Mouse (Mus musculus): ENCODE data around the gene Irf1.

The Irf1 gene

DNA sequence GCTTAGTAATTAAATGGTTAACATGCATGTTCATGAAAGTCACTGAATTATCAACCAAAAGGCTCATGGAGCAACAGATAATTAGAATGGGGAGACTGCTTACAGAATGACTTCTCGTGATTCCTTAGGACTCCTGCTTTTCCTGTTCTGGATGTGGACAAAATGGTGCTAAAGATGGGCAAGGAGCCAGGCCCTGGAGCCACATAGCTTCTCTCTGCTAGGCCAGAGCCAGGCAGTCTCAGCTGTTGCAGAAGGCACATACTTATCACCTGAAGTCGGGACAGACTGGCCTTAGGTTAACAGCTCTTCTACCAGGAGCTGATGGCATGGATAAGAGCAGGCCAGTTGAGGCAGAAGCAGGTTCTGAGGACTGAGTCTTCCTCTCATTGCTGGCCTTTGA, 40.9 kb downstream of the Irf1 start:
- DNase-seq (ENCODE audit: low read depth, low spot score): no peak

DNA sequence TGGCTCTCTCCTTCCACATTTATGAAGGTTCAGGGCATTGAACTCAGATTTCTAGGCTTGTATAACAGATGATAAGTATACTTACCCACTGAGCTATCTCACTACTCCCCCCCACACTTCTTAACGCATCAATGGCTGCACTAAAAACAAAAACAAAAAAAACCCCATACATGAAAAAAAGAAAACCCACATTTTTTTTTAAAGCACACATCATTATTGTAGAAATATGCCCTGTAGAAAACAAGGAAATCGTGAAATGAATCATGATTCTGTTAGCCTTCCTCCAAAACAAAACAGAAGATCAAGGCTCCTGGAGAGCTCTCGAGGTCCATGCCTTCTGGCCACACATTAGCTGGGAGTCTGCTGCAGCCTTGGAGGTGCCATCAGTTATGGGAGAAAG, 41.5 kb downstream of the Irf1 start:
- no peak for DNase-seq (ENCODE audit: low read depth, low spot score)

DNA sequence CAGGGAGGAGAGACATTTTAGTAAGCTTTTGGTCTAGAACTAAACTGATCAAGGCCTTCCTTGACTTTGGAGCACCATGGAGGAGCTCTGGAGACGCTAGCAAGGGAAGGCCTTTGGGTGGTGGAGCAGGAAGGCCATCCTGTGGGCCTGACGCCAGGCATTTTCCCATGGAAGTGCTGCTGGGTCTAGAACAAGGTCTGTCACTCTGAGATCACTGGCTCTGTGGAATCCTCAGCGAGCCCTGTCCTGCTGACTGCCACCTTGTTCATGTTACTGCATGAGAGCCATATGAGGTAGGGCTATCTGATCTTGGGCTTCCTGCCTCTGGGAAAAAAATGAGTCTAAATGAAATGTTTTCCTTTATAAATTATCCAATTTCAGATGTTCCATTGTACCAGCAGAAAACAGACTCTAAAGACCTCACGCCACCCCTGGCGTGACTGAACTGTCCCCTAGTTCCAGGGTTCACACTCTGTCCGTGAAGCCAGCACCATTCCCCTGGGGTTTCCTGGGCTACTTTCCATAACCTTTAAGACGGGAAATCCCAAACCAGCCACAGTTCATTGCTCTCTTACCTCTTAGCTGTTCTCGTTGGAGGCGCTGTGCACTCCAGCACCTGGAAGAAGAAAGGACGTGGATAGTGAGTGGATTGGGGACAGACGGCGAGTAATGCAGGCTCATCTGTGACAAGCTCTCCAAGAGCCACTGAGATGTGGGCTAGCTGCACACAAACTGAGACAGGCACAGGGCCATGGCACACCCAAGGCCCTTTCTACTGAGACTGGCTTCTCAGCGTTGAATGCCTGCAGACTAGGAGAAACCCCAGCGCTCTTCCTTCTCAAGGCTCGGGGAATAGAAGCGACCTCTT, 43.4 kb downstream of the Irf1 start:
- DNase-seq (ENCODE audit: low read depth, low spot score): no peak

DNA sequence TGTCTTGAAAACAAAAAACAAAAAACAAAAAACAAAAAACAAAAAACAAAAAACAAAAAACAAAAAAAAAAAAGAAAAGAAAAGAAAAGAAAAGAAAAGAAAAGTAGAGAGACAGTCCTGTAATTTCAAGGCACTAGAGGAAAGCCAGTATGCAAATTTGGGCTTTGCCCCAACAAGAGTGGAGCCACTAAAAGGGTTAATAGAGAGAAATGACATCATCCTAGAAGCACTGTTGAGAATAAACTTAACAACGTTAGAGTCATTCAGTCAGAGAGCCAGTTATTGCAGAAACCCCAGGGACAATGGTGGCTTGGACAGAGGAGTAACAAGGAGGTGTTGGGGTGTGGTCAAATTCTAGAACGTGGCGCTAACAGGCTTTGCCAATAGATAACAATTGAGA, 45.0 kb downstream of the Irf1 start:
- no peak for DNase-seq (ENCODE audit: low read depth, low spot score)

DNA sequence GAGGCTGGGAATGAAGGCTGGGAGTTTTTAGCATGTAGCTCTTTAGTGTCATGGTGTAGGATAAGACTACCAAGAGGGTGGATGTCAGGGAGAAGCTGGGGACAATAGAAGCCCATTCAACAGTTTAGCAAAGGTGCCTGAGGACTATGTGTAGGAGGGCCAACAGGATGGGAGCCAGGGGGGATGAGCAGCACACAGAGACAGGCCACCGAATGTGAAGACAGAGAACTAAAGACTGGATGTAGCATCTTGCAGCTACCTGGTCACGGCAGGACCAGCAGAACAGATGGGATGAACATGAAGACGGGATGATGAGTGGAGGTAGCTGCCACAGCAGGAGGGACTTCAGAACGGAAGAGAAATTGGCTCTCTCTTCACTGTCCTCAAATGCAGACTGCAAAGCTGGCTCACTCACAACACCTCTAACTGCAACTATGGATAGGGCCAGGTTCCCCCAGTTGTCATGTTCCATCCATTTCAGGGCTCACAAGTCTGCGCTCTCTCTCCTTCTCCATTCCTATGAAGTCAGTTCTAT, 47.1 kb downstream of the Irf1 start:
- no peak for DNase-seq (ENCODE audit: low read depth, low spot score)

DNA sequence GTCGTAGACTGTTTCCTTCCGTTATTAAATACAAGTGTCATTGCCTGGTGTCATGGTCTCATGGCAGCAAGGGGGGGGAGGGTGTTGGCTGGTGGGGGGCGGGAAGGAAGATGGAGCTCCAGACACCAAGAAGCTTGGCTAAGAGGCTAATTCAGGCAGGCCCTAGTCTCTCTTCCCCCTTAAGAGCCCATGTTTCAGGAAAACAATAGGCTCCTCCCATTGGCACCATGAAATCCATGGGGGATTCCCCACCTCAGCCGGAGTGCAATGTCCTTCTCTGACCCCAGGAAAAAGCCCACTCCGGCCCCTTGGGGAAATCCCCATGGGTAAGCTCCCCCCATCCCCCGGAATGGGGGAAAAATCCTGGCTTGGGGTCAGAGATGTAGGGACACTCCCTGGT, 49.0 kb downstream of the Irf1 start:
- DNase-seq (ENCODE audit: low read depth, low spot score): no peak

DNA sequence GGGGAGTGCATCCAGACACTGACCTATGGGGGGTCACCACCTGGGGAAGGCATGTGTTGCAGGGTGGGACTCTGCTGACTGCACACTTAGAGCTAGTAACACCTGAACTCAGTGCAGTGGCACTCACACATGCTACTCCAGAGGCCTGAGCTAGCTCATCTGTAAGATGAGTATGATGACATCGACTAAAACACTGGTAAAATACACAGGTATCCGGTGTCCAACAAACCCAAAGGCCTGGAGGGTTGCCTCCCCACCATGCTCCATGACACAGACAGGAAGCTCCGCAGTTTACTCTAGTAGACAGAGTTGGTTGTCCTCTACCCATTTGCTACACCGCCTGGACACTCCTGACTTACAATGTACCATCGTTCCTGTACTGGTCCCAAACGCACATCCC, 49.7 kb downstream of the Irf1 start:
- no peak for DNase-seq (ENCODE audit: low read depth, low spot score)

DNA sequence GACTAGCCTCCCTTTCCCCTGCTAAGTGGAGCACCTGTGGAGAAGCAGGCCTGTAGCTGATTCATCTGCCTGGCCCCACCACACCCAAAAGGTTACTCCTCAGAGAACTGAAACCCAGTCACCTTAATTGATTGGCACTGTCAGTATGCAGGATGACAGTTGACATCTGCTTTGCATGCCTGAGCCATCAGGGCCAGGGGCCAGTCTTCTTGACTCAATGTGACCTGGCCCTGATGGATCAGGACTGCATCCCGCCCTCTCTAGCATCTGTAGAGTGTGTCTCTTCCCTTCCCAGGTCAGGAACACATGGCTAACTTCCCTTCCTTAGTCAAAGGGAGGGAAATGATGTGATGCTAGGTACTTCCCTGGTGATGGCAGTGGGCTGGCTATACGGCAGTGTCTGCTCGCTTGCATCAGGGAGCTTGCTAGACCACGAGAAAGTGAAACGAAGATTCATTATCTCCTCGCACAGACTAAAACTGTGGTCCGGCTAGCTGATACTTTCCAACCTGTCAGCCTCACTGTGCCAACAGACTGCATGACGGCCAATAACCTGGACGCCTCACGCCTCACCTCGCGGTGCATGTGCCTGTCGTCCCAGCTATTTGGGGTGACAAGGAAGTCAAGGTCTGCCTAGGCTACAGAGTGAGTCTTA, 50.8 kb downstream of the Irf1 start:
- no peak for DNase-seq (ENCODE audit: low read depth, low spot score)

DNA sequence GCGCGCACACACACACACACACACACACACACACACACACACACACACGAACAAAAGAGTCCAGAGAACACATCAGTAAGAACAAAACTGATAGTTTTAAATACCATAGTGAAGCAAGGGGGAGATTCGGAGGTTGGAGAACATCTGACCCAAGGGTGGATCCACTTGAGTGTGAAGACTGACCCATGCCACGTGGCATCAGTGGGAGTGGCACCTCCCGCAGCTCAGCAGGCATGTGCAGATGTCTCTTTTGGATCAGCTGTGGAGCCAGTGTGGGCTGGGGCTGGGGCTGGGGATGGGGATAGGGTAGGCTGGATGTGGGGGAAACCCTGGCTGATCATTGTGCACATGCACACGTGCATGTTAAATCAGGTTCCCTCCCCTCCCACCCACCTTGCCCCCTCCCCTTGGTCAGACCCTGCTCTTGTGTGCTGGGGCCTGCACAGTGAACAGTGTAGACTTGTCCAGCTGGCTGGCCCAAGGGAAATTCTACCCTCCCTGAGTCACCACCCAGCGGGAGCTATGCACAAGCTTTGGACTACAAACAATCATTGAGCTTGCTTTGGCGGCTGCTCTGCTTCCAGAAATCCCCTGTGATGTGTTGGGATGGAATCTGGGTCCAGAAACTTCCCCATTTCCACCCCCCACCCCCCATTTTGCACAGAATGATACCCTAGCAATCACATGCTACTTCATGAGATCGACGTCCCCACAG, 51.6 kb downstream of the Irf1 start:
- no peak for DNase-seq (ENCODE audit: low read depth, low spot score)

DNA sequence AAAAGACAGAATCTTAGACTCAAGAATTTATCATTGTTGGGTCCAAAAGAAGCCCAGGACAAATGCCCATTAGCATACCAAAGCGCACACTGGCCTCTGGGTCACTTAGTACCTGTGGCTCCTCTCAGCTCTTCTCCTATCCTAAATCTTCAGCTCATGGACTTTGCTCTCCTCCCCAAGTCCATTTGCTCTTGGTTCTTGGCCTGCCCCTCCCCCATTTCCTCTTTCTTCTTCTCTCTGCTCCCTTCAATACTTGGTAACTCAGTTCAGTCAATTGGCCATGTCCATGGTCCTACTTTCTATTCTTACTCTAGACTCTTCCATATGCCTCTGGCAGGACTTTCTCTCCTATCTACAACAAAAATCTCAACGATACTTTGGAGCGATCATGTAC, 52.1 kb downstream of the Irf1 start:
- DNase-seq (ENCODE audit: low read depth, low spot score): no peak

DNA sequence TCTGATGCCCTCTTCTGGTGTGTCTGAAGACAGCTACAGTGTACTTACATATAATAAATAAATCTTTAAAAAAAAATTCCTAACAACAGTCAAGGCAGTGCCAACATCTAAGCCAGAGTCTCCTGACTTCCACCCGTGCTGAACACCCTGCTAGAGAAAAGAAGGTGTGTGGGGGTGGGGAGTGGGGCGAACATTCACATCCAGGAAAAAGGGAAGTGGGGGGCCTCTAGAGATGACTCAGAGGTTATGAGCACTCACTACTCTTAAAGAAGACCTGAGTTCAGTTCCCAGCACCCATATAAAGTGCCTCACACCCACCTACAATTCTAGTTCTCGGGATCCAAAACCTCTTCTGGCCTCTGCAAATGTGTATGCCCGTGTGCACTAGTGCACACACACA, 55.6 kb downstream of the Irf1 start:
- no peak for DNase-seq (ENCODE audit: low read depth, low spot score)
